Comparison of ENCODE assay signal across 23 mouse cellular contexts in the genomic region with DNA sequence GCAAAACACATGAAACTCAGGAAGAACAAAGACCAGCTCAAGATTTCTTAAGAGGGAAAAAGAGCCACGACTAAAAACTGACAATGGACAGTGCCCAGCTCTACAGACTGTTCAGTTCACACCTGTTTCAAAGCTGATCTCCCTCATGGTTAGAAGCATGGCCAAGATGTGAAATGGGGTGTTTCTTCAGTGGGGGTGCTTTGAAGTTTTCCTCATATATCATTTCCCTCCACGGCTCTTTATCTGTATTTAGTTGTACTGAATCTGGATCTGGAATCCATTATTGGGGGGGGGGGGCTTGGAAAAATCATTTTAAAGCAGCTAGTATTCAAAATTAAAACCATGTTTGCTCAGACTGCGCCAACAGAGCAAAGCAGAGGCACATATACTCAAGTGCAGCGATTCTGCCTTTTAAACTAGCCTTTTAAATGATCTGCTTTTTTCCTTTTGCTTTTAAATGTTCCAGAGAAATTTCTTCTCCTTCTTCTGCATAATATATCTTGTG.
"Had no signal": no experiment of that assay in that cellular context is flagged by ENCODE, and none has a peak within 500 bp of the region (broad histone marks: within the 10 kb centered on the region; RNA-seq: fewer than 3 reads in every experiment).

No protein-coding gene starts in this region.

- H3K4me3 ChIP-seq: layer of hippocampus, adult 2 months; liver, embryonic 12.5 days; liver, embryonic 15.5 days; lung, embryonic 15.5 days; midbrain, embryonic 10.5 days; midbrain, embryonic 15.5 days; neural tube, embryonic 12.5 days; neural tube, embryonic 15.5 days had no signal

- H3K27ac ChIP-seq: layer of hippocampus, adult 2 months; liver, embryonic 12.5 days; liver, embryonic 15.5 days; lung, embryonic 15.5 days; macrophage; midbrain, embryonic 10.5 days; midbrain, embryonic 15.5 days; neural tube, embryonic 12.5 days; neural tube, embryonic 15.5 days; stomach, postnatal 0 days had no signal

- H3K4me1 ChIP-seq: liver, embryonic 12.5 days; liver, embryonic 15.5 days; lung, embryonic 15.5 days; midbrain, embryonic 10.5 days; midbrain, embryonic 15.5 days; neural tube, embryonic 12.5 days; neural tube, embryonic 15.5 days had no signal

- H3K9me3 ChIP-seq: liver, embryonic 12.5 days; liver, embryonic 15.5 days; lung, embryonic 15.5 days; midbrain, embryonic 10.5 days; midbrain, embryonic 15.5 days; neural tube, embryonic 12.5 days; neural tube, embryonic 15.5 days had no signal

- DNase-seq: kidney, adult 18-20 months; kidney, adult 9 months; kidney, postnatal 14 days; layer of hippocampus, adult 9-11 months; liver; lung, adult 18-20 months; lung, postnatal 10 days; right cerebral cortex, adult 18-20 months; right cerebral cortex, postnatal 14 days; right cerebral cortex, postnatal 4 days; thymus, adult 2 months; thymus, postnatal 14 days; thymus, postnatal 4 days had no signal

- H3K27me3 ChIP-seq: liver, embryonic 12.5 days; liver, embryonic 15.5 days; lung, embryonic 15.5 days; midbrain, embryonic 15.5 days; neural tube, embryonic 12.5 days; neural tube, embryonic 15.5 days had no signal

- H3K4me2 ChIP-seq: liver, embryonic 12.5 days; liver, embryonic 15.5 days; lung, embryonic 15.5 days; midbrain, embryonic 15.5 days; neural tube, embryonic 12.5 days; neural tube, embryonic 15.5 days had no signal

- H3K9ac ChIP-seq: liver, embryonic 12.5 days; liver, embryonic 15.5 days; lung, embryonic 15.5 days; midbrain, embryonic 15.5 days; neural tube, embryonic 12.5 days; neural tube, embryonic 15.5 days had no signal

- H3K36me3 ChIP-seq: liver, embryonic 12.5 days; liver, embryonic 15.5 days; lung, embryonic 15.5 days; midbrain, embryonic 10.5 days; midbrain, embryonic 15.5 days; neural tube, embryonic 12.5 days; neural tube, embryonic 15.5 days had no signal

- ATAC-seq: liver, embryonic 12.5 days; midbrain, embryonic 15.5 days had no signal
